Comparison of ENCODE assay signal across 13 mouse cellular contexts in genomic region chr11:108222026-108222425, GRCm38 (mm10).
DNase-seq lines count a peak whose midpoint lies in the region; ATAC-seq lines count a peak whose summit lies in the region.
"Had no signal": no experiment of that assay in that cellular context is flagged by ENCODE, and none has a peak within 500 bp of the region (broad histone marks: within the 10 kb centered on the region; RNA-seq: fewer than 3 reads in every experiment).

No protein-coding gene starts in this region.

- peaks cover 35% of the 10 kb centered on the region for H3K4me1 ChIP-seq in forebrain, embryonic 12.5 days
- no peaks in the 10 kb centered on the region for H3K4me1 ChIP-seq in forebrain, embryonic 11.5 days (replicated peaks; ENCODE audit: control insufficient read depth, insufficient read depth, low read length)
- peaks cover 37% of the 10 kb centered on the region for H3K4me1 ChIP-seq in heart, embryonic 12.5 days (replicated peaks)

- intact Hi-C loops in left cerebral cortex, postnatal 4 days (cut with DNase I), result no loop called here

- H3K27me3 ChIP-seq in forebrain, embryonic 12.5 days, result no peaks in the 10 kb centered on the region
- no peaks in the 10 kb centered on the region for H3K27me3 ChIP-seq in forebrain, embryonic 11.5 days (ENCODE audit: control insufficient read depth, insufficient read depth, low read length)
- H3K27me3 ChIP-seq in heart, embryonic 12.5 days (replicated peaks), result no peaks in the 10 kb centered on the region

- peak; percentile 30; the same call in 1 of the 2 replicates for ATAC-seq in forebrain, embryonic 12.5 days (ENCODE audit: low FRiP score)
- no peak for ATAC-seq in forebrain, embryonic 11.5 days (replicated peaks; ENCODE audit: low FRiP score)
- ATAC-seq in heart, embryonic 12.5 days (ENCODE audit: insufficient number of reproducible peaks, low FRiP score), result no peak
- ATAC-seq: midbrain, embryonic 13.5 days had no signal

- H3K9me3 ChIP-seq in forebrain, embryonic 12.5 days, result no peaks in the 10 kb centered on the region
- no peaks in the 10 kb centered on the region for H3K9me3 ChIP-seq in forebrain, embryonic 11.5 days (ENCODE audit: control insufficient read depth, low read length)
- H3K9me3 ChIP-seq in heart, embryonic 12.5 days (replicated peaks), result no peaks in the 10 kb centered on the region
- H3K9me3 ChIP-seq: heart, embryonic 10.5 days; midbrain, embryonic 13.5 days had no signal

- H3K27ac ChIP-seq in forebrain, embryonic 12.5 days, result peak overlapping the region; percentile 59
- H3K27ac ChIP-seq in forebrain, embryonic 11.5 days (ENCODE audit: low read depth, low read length), result no peak overlapping the region
- no peak overlapping the region for H3K27ac ChIP-seq in heart, embryonic 12.5 days (ENCODE audit: poor library complexity, severe bottlenecking)
- H3K27ac ChIP-seq: midbrain, embryonic 13.5 days had no signal

- no peaks in the 10 kb centered on the region for H3K36me3 ChIP-seq in forebrain, embryonic 12.5 days (replicated peaks)
- H3K36me3 ChIP-seq in forebrain, embryonic 11.5 days (ENCODE audit: control insufficient read depth, insufficient read depth, low read length), result no peaks in the 10 kb centered on the region
- H3K36me3 ChIP-seq in heart, embryonic 12.5 days, result no peaks in the 10 kb centered on the region
- H3K36me3 ChIP-seq: heart, embryonic 10.5 days; midbrain, embryonic 13.5 days had no signal

- WGBS in forebrain, embryonic 12.5 days, result 67% methylated on average over 3 of the region's 3 CpGs
- 82% methylated on average over 3 of the region's 3 CpGs for WGBS in forebrain, embryonic 11.5 days
- 89% methylated on average over 3 of the region's 3 CpGs for WGBS in heart, embryonic 12.5 days

- H3K4me3 ChIP-seq in forebrain, embryonic 12.5 days (replicated peaks), result no peak overlapping the region
- no peak overlapping the region for H3K4me3 ChIP-seq in forebrain, embryonic 11.5 days (ENCODE audit: low read depth, low read length)
- H3K4me3 ChIP-seq in heart, embryonic 12.5 days, result no peak overlapping the region
- H3K4me3 ChIP-seq: heart, embryonic 10.5 days; midbrain, embryonic 13.5 days had no signal

- H3K9ac ChIP-seq in forebrain, embryonic 12.5 days, result no peak overlapping the region
- no peak overlapping the region for H3K9ac ChIP-seq in forebrain, embryonic 11.5 days (ENCODE audit: low read length)
- H3K9ac ChIP-seq in heart, embryonic 12.5 days, result no peak overlapping the region
- H3K9ac ChIP-seq: lung, embryonic 14.5 days; midbrain, embryonic 13.5 days had no signal

- DNase-seq in forebrain, embryonic 11.5 days (ENCODE audit: low spot score), result no peak
- peak; percentile 64 for DNase-seq in left cerebral cortex, postnatal 4 days
- DNase-seq in left cerebral cortex, adult 9 months (ENCODE audit: low spot score in 2 of 2), result no peak
- DNase-seq in brain, adult 2 months (ENCODE audit: low read depth, low spot score), result peak; percentile 61
- peak; percentile 75 to 90 for DNase-seq in cerebellum, postnatal 14 days
- no peak for DNase-seq in urinary bladder, postnatal 4 days (ENCODE audit: low spot score in 2 of 2)
- DNase-seq: adrenal gland, postnatal 10 days; retina, postnatal 1 day had no signal

- no peak overlapping the region for H3K4me2 ChIP-seq in forebrain, embryonic 12.5 days
- H3K4me2 ChIP-seq in forebrain, embryonic 11.5 days (ENCODE audit: low read depth, low read length, severe bottlenecking), result no peak overlapping the region
- H3K4me2 ChIP-seq in heart, embryonic 12.5 days, result no peak overlapping the region
- H3K4me2 ChIP-seq: midbrain, embryonic 13.5 days had no signal

Comparison
In these comparisons a context has a peak if more than half of its experiments do, and no peak if none do; other contexts are left out.
1. DNase-seq: peak in left cerebral cortex, postnatal 4 days (single experiment), brain, adult 2 months (single experiment) and cerebellum, postnatal 14 days (2 of 2); none in forebrain, embryonic 11.5 days (single experiment), left cerebral cortex, adult 9 months (0 of 2) and urinary bladder, postnatal 4 days (0 of 2).